Mouse (Mus musculus) embryonic facial prominence, embryonic 14.5 days (tissue): Measurements from ENCODE around the gene Spred1. TPM values are rescaled to one million over a fixed set of nuclear protein-coding genes. Genes with fewer than 3 reads are reported as not detected.

Experiments used
- ATAC-seq: fragments of 200-750 bp; cut with Nextera tagmentation; 2 replicates; pipeline ENCODE4 v1.8.0; 2017; ENCODE audit warnings: low read depth, moderate number of reproducible peaks, moderate TSS enrichment
- DNase-seq: peaks from one replicate; pipeline ENCODE4 v3.0.0-alpha.2; 2015; ENCODE audit warnings: low spot score
- H3K27ac ChIP-seq: fragments of 300-500 bp; sonication (generic); replicated peaks from 2 replicates; pipeline ENCODE4 v1.5.1; 2014; ENCODE audit warnings: low read depth, mild to moderate bottlenecking, low read length, moderate library complexity
- H3K27me3 ChIP-seq: fragments of 300-500 bp; sonication (generic); replicated peaks from 2 replicates; pipeline ENCODE4 v1.6.1; 2014; ENCODE audit warnings: low read length; ENCODE audit not compliant: control insufficient read depth, insufficient read depth
- H3K36me3 ChIP-seq: fragments of 300-500 bp; sonication (generic); 2 replicates; pipeline ENCODE4 v1.6.1; 2014; ENCODE audit warnings: low read length, mixed read lengths; ENCODE audit not compliant: control insufficient read depth, insufficient read depth
- H3K4me1 ChIP-seq: fragments of 300-500 bp; sonication (generic); 2 replicates; pipeline ENCODE4 v1.6.1; 2014; ENCODE audit warnings: antibody characterized with exemption, low read length; ENCODE audit not compliant: control insufficient read depth, insufficient read depth
- H3K4me2 ChIP-seq: fragments of 300-500 bp; sonication (generic); 2 replicates; pipeline ENCODE4 v1.6.1; 2014; ENCODE audit warnings: low read depth, mild to moderate bottlenecking, low read length, moderate library complexity, mixed read lengths
- H3K4me3 ChIP-seq: fragments of 300-500 bp; sonication (generic); 2 replicates; pipeline ENCODE4 v1.5.1; 2014; ENCODE audit warnings: low read depth, mild to moderate bottlenecking, low read length
- H3K9ac ChIP-seq: fragments of 300-500 bp; sonication (generic); 2 replicates; pipeline ENCODE4 v1.6.1; 2014; ENCODE audit warnings: low read depth, mild to moderate bottlenecking, low read length, moderate library complexity, mixed read lengths
- H3K9me3 ChIP-seq: fragments of 300-500 bp; sonication (generic); 2 replicates; pipeline ENCODE4 v1.6.1; 2016; ENCODE audit warnings: low read length; ENCODE audit not compliant: control insufficient read depth
- WGBS: fragments of 180-500 bp; shearing (Covaris S2); extraction: QIAGEN DNeasy Blood & Tissue Kit; methylation state at CpG from one replicate; pipeline ENCODE4 v1.1.7; 2014; 5-methylcytosine and 5-hydroxymethylcytosine counted together
- polyA plus RNA-seq: library from polyadenylated mRNA; unstranded; fragments of >200 nt; fragmentation: Nextera tagmentation; extraction: Ambion mirVana; gene quantifications from 2 replicates; pipeline ENCODE4 v1.2.1, GENCODE M21; 2014

Spred1 gene
- polyA plus RNA-seq, 1 experiment from 2014 or later = 27.5 TPM

- Histone ChIP-seq H3K4me1 (no peaks in the 10 kb centered on the region), H3K9me3 (no peaks in the 10 kb centered on the region), H3K9ac (no peak overlapping the region), H3K4me3 (no peak overlapping the region), H3K4me2 (no peak overlapping the region), H3K36me3 (peaks cover 50% of the 10 kb centered on the region), H3K27ac (no peak overlapping the region), H3K27me3 (no peaks in the 10 kb centered on the region)
- 66% methylated on average over 4 of the region's 4 CpGs for WGBS
- DNase-seq = no peak
- ATAC-seq = no peak
Observed at GRCm38 (mm10) chr2:117176937-117177336, 55.8 kb downstream of the Spred1 start.

DNA sequence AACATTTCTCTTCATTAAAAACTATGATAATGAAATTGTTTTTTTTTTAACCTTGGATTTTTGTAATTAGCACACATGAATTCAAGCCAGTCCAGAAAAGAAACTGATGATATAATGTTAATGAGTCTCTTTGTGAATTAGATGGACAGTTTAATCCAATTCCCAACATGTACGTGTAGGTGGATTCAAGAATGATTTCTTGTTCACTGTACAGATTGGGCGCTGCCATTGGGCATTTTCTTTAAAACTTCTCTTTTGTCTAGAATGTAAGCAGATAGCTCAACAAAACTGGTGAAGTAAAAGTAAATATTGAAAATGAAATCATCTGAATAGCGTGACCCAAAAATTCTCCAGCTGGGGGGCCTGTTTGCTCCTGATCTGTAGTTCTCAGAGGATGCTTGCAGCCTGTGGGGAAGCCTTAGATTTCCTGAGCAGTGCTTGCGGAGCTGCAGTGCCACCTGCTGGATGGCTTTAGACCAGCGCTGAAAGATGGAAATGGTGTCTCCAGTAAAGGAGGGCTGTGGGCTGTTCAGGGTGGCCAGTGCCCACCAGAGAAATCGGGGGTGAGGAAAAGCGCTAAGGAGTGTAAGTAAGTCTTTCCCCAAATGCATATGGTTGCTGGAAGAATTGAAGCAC is 59.2 kb downstream of the Spred1 start:
- Histone ChIP-seq H3K4me2 (no peak overlapping the region), H3K27me3 (no peaks in the 10 kb centered on the region), H3K9ac (no peak overlapping the region), H3K36me3 (peaks cover 67% of the 10 kb centered on the region), H3K4me1 (no peaks in the 10 kb centered on the region), H3K4me3 (no peak overlapping the region), H3K27ac (no peak overlapping the region), H3K9me3 (no peaks in the 10 kb centered on the region)
- DNase-seq (peak; percentile 87), ATAC-seq (peak; percentile 89)
- WGBS = 37% methylated on average over 7 of the region's 7 CpGs

GRCm38 (mm10) chr2:117185587-117185986 is 64.4 kb downstream of the Spred1 start:
- H3K27me3 ChIP-seq = no peaks in the 10 kb centered on the region
- H3K9me3 ChIP-seq = no peaks in the 10 kb centered on the region
- DNase-seq (no peak), ATAC-seq (no peak)
- no peak overlapping the region for H3K9ac ChIP-seq
- no peaks in the 10 kb centered on the region for H3K4me1 ChIP-seq
- no peak overlapping the region for H3K4me3 ChIP-seq
- H3K27ac ChIP-seq = no peak overlapping the region
- WGBS = 79% methylated on average over 4 of the region's 4 CpGs
- peaks cover 63% of the 10 kb centered on the region for H3K36me3 ChIP-seq
- no peak overlapping the region for H3K4me2 ChIP-seq

DNA sequence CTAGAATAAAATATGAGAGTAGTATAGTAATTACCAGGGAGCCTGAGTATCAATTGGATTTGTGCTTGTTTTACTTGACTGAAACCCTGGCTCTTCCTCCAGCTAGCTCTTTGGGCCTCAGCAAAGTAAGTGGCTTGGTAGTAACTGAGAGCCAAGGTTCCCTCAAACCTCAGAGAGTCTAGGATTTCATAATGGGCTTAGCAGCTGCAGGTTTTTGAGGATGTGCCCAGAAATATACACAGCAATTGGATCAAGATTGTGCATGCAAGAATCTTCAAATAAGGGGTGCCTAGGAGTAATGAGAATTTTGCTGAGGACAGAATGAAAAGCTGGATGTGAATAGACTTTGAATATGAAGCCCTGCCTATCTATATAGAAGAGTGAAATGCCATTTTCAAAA is 69.7 kb downstream of the Spred1 start:
- ATAC-seq (peak; percentile 53), DNase-seq (peak; percentile 72)
- Histone ChIP-seq H3K27ac (0 out of 2 replicates have a peak overlapping the region, but pooled peaks have one; percentile 39), H3K9ac (no peak overlapping the region), H3K4me1 (peaks cover 5% of the 10 kb centered on the region; the same call in 1 of the 2 replicates), H3K9me3 (no peaks in the 10 kb centered on the region), H3K4me3 (no peak overlapping the region), H3K4me2 (no peak overlapping the region), H3K27me3 (no peaks in the 10 kb centered on the region), H3K36me3 (peaks cover 17% of the 10 kb centered on the region)

DNA sequence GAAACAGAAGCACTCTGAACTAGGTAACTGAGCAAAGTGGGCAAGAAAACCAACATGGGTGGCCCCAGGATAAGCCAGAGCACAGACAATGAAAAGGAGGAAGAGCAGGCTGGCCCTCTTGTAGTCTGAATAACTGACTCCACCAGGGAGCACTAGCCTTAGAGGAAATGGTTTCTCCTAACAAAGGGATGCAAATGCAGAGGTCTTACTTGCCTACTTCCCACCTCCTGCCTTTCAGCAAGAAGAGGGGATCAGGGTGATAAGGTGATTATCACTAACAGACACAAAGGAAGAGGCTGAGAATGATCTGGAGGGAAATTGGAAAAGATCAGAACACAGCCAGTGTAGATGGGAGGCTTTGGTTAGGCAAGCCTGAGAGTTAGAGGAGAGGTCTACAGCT is 73.1 kb downstream of the Spred1 start:
- no peak for ATAC-seq
- H3K9me3 ChIP-seq = no peaks in the 10 kb centered on the region

DNA sequence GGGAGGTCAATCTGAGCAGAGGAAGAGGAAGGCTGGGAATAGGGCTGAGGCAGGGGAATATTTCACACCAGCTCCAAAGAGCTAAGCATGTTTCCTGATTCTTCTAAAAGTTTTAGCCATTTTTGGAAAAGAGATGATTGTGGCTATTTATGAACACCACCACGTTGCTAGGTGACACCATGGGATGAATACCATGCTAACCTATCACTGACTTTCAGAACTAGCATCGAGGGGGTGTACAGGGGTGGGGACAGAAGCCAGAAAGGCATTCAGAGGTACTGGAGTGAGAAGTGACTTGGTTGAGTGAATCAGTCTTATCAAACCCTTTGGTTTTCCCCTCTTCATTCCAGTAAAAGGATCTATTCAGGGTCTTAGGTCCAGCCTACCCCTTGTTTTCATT is 74.0 kb downstream of the Spred1 start:
- Histone ChIP-seq H3K27ac (no peak overlapping the region), H3K4me1 (peaks cover 12% of the 10 kb centered on the region), H3K4me2 (no peak overlapping the region), H3K9ac (no peak overlapping the region), H3K4me3 (no peak overlapping the region), H3K27me3 (no peaks in the 10 kb centered on the region), H3K36me3 (no peaks in the 10 kb centered on the region), H3K9me3 (no peaks in the 10 kb centered on the region)
- DNase-seq (no peak), ATAC-seq (no peak)
- WGBS = 41% methylated on average over 2 of the region's 2 CpGs

More for the DNA sequence above, 73.1 kb downstream of the Spred1 start:
- no peak for DNase-seq
- no peak overlapping the region for H3K4me3 ChIP-seq
- H3K27me3 ChIP-seq = no peaks in the 10 kb centered on the region
- H3K9ac ChIP-seq = no peak overlapping the region
- no peaks in the 10 kb centered on the region for H3K36me3 ChIP-seq
- H3K27ac ChIP-seq = no peak overlapping the region
- H3K4me2 ChIP-seq = no peak overlapping the region
- H3K4me1 ChIP-seq = peaks cover 5% of the 10 kb centered on the region; the same call in 1 of the 2 replicates

DNA sequence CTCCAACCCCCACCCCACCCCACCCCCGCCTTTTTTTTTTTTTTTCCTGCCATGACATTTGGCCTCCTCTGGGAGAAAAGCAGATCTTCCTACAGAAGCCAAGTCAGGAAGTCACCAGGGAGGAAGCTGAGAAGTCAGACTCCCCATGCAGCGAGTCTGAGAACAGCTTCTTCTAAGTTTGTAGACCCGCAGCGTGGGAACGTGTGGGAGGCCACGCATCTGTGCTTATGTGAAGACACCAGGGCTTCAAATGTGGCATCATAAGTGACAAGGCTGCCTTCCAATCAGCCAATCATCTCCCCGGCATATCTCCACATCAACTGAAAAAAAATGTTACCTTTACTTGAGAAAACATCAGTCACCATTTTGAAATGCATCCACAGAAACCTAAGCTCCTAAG is 74.4 kb downstream of the Spred1 start:
- H3K4me1 ChIP-seq = peaks cover 16% of the 10 kb centered on the region
- no peak for ATAC-seq
- H3K4me2 ChIP-seq = no peak overlapping the region
- 46% methylated on average over 7 of the region's 7 CpGs for WGBS
- H3K4me3 ChIP-seq = no peak overlapping the region
- DNase-seq = no peak
- H3K9ac ChIP-seq = no peak overlapping the region
- no peak overlapping the region for H3K27ac ChIP-seq
- no peaks in the 10 kb centered on the region for H3K27me3 ChIP-seq
- H3K36me3 ChIP-seq = no peaks in the 10 kb centered on the region
- H3K9me3 ChIP-seq = no peaks in the 10 kb centered on the region

DNA sequence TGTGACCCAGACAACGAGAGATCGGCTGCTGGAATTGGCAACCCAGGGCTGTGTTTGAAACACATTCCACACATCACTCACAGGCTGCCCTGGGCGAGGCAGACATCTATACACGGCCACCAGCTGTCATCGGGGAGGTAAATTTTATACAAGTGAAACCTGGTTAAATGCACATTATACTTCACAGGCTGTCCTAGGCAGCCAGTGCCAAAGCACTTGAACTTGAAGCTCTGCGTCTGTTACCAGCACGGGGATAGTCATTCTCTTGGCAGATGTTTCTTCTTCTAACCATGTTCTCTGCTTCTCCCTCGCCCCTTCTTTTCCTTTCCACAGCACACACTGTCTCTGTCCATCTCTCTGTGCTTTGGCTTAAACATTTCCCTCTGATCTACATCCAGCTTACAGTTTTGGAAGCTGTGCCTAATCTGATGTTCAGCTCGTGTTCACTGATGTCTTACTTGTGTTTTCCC is 79.7 kb downstream of the Spred1 start:
- H3K4me2 ChIP-seq = no peak overlapping the region
- no peak overlapping the region for H3K9ac ChIP-seq
- no peaks in the 10 kb centered on the region for H3K9me3 ChIP-seq
- no peak overlapping the region for H3K4me3 ChIP-seq
- WGBS = 34% methylated on average over 9 of the region's 9 CpGs
- DNase-seq (no peak), ATAC-seq (no peak)
- H3K27ac ChIP-seq = no peak overlapping the region
- peaks cover 18% of the 10 kb centered on the region for H3K4me1 ChIP-seq
- H3K36me3 ChIP-seq = no peaks in the 10 kb centered on the region
- no peaks in the 10 kb centered on the region for H3K27me3 ChIP-seq

- DNase-seq (no peak), ATAC-seq (no peak)
- H3K4me2 ChIP-seq = no peak overlapping the region
- H3K36me3 ChIP-seq = no peaks in the 10 kb centered on the region
- H3K27ac ChIP-seq = no peak overlapping the region
- 65% methylated on average over 5 of the region's 5 CpGs for WGBS
- no peak overlapping the region for H3K4me3 ChIP-seq
- H3K9me3 ChIP-seq = no peaks in the 10 kb centered on the region
- H3K9ac ChIP-seq = no peak overlapping the region
- H3K4me1 ChIP-seq = peaks cover 18% of the 10 kb centered on the region
- H3K27me3 ChIP-seq = no peaks in the 10 kb centered on the region
Observed at GRCm38 (mm10) chr2:117203350-117203749, 82.2 kb downstream of the Spred1 start.
